Mouse (Mus musculus) heart, embryonic 15.5 days (tissue): Measurements from ENCODE around the gene Stk19. TPM values are rescaled to one million over a fixed set of nuclear protein-coding genes. Genes with fewer than 3 reads are reported as not detected.
A peak's percentile ranks its signal among the peaks of the same experiment; 100 is the strongest.
"Not testable (repeated sequence)": the region's sequence is repeated elsewhere in the genome, so short reads cannot be mapped to it uniquely, and the experiment has no call there.

ENCODE experiments used
- ATAC-seq: fragments of 200-750 bp; cut with Nextera tagmentation; replicated peaks from 2 replicates; pipeline ENCODE4 v1.8.0; 2017; ENCODE audit warnings: low read depth, moderate TSS enrichment; ENCODE audit not compliant: insufficient number of reproducible peaks, insufficient read depth, low FRiP score
- H3K27ac ChIP-seq: fragments of 300-500 bp; sonication (generic); 2 replicates; pipeline ENCODE4 v1.5.1; 2015; ENCODE audit warnings: mild to moderate bottlenecking, inconsistent platforms
- H3K27me3 ChIP-seq: fragments of 300-500 bp; sonication (generic); 2 replicates; pipeline ENCODE4 v1.6.1; 2015; ENCODE audit warnings: inconsistent platforms
- H3K36me3 ChIP-seq: fragments of 300-500 bp; sonication (generic); 2 replicates; pipeline ENCODE4 v1.6.1; 2015; ENCODE audit warnings: mild to moderate bottlenecking, inconsistent platforms
- H3K4me1 ChIP-seq: fragments of 300-500 bp; sonication (generic); replicated peaks from 2 replicates; pipeline ENCODE4 v1.6.1; 2015; ENCODE audit warnings: inconsistent platforms
- H3K4me2 ChIP-seq: fragments of 300-500 bp; sonication (generic); 2 replicates; pipeline ENCODE4 v1.6.1; 2015; ENCODE audit warnings: inconsistent platforms, mild to moderate bottlenecking, moderate library complexity
- H3K4me3 ChIP-seq: fragments of 300-500 bp; sonication (generic); 2 replicates; pipeline ENCODE4 v1.5.1; 2015; ENCODE audit warnings: mild to moderate bottlenecking, inconsistent platforms
- H3K9ac ChIP-seq: fragments of 300-500 bp; sonication (generic); 2 replicates; pipeline ENCODE4 v1.6.1; 2015; ENCODE audit warnings: mild to moderate bottlenecking, inconsistent platforms
- H3K9me3 ChIP-seq: fragments of 300-500 bp; sonication (generic); replicated peaks from 2 replicates; pipeline ENCODE4 v1.6.1; 2016; ENCODE audit warnings: inconsistent platforms
- WGBS: fragments of 180-500 bp; shearing (Covaris S2); methylation state at CpG from one replicate; pipeline ENCODE4 v1.1.7; 2015; ENCODE audit warnings: mixed read lengths; 5-methylcytosine and 5-hydroxymethylcytosine counted together
- polyA plus RNA-seq: library from polyadenylated mRNA; unstranded; fragments of >200 nt; fragmentation: Nextera tagmentation; extraction: Ambion mirVana; gene quantifications from 2 replicates; pipeline ENCODE4 v1.2.1, GENCODE M21; 2015

The Stk19 gene
- polyA plus RNA-seq, 1 experiment from 2014 or later, result 19.4 TPM

GRCm38 (mm10) chr17:34804871-34805562 lies 31.7 kb downstream of the Stk19 start:
- H3K4me2 ChIP-seq, result no peak overlapping the region
- H3K4me3 ChIP-seq, result no peak overlapping the region
- H3K4me1 ChIP-seq, result no peaks in the 10 kb centered on the region
- peaks cover 3% of the 10 kb centered on the region; the same call in 1 of the 2 replicates for H3K9me3 ChIP-seq
- ATAC-seq, result 0 out of 2 replicates have a peak, but pooled peaks have one; percentile 27
- no peaks in the 10 kb centered on the region for H3K27me3 ChIP-seq
- no peak overlapping the region for H3K27ac ChIP-seq
- no peaks in the 10 kb centered on the region for H3K36me3 ChIP-seq
- no peak overlapping the region for H3K9ac ChIP-seq
- WGBS, result 70% methylated on average over 6 of the region's 6 CpGs

DNA sequence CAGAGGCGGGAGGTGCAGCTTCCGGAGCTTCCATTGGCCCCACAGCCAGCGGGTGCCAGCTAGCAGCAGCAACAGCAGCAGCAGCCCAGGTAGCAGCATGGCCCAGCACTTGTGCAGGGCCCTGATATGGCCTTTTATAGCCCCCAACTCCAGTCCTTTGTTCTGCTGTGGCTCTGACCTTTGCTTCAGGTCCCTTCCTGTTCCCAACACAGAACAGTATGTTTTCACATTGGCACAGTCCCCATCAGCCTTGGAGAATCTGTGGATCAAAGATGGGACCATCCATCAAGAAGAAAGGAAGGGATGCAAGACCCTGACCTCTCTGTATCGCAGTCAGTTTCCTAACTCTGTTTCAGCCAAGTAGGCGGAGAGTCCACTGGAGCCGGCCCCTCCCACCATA lies 32.4 kb downstream of the Stk19 start, which contains the start of gene Cyp21a1:
Cyp21a1 (minus strand) TSS at position 261 of the 400 bp plus-strand sequence.
- not testable (repeated sequence) for ATAC-seq, H3K9me3 ChIP-seq, H3K27ac ChIP-seq, H3K4me2 ChIP-seq, H3K4me3 ChIP-seq, H3K36me3 ChIP-seq, H3K4me1 ChIP-seq, H3K27me3 ChIP-seq, H3K9ac ChIP-seq
- WGBS, result 78% methylated on average over 6 of the region's 6 CpGs

DNA sequence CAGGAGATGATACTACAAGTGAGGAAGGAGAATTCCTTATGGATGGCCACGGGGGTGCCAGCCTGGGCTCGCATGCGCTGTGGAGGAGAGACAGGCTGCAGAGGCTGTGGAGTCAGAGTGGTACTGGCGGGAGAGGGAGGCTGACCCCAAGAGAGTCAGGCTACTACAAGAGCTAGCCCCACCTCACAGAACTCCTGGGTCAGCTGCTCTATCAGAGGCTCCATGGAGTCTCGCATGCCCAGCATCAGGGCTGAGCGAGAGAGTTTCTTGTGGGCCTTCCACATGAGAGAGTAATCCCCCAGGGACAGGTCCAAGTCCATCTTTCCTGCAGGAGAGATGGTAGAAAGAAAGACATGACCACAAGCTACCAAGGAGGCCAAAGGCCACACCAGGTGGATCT lies 33.4 kb downstream of the Stk19 start:
- H3K4me1 ChIP-seq, ATAC-seq, H3K9me3 ChIP-seq, H3K27me3 ChIP-seq, H3K36me3 ChIP-seq, H3K4me2 ChIP-seq, H3K4me3 ChIP-seq, H3K27ac ChIP-seq, H3K9ac ChIP-seq: not testable (repeated sequence)
- WGBS, result 85% methylated on average over 6 of the region's 6 CpGs

DNA sequence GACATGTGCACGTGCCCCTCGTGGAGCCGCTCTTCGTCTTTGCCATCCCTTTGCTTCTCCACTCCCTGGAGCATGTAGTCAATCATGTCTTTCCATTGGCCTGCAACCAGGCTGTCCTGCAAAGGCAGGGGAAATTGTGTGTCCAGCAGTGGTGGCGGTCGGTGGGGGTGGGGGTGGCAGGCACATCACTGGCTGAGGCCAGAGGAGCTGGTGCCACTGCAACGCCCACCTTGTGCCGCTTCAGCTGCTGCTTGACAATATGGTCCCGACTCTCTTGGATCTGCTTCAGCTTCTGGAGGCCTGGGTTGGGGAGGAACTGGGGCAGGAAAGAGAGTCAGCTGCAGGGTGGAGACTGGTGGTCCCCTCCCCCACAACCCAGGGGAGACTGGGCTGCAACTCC lies 34.0 kb downstream of the Stk19 start:
- H3K4me1 ChIP-seq, H3K36me3 ChIP-seq, H3K4me2 ChIP-seq, H3K9me3 ChIP-seq, ATAC-seq, H3K9ac ChIP-seq, H3K27me3 ChIP-seq, H3K4me3 ChIP-seq, H3K27ac ChIP-seq: not testable (repeated sequence)
- WGBS, result 86% methylated on average over 9 of the region's 9 CpGs

- 86% methylated on average over 16 of the region's 16 CpGs for WGBS
- H3K4me1 ChIP-seq, H3K27me3 ChIP-seq, H3K9ac ChIP-seq, H3K9me3 ChIP-seq, H3K4me2 ChIP-seq, H3K4me3 ChIP-seq, H3K27ac ChIP-seq, H3K36me3 ChIP-seq, ATAC-seq: not testable (repeated sequence)
These were observed 35.9 kb downstream of the Stk19 start for GRCm38 (mm10) chr17:34800781-34801305.

DNA sequence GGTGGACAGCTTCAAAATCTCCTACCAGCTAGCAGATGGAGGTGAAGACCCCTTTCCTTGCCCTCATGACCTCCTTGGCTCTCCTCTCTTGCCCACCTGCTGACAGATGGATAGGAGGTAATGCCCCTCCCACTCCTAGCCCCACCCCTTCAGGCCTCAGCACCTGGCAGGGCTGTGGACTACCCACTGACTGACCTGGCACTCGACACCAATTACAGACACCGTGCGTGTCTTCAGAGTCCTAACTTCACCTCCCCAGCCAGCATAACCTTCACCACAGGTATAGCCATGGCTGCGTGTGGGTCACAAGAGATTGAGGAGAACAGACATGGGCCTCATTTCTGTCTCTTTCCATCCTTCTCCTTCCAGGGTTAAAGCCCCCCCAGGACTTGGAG lies 37.2 kb downstream of the Stk19 start:
- no peaks in the 10 kb centered on the region for H3K9me3 ChIP-seq
- no peak overlapping the region for H3K27ac ChIP-seq
- H3K27me3 ChIP-seq, result no peaks in the 10 kb centered on the region
- no peaks in the 10 kb centered on the region for H3K36me3 ChIP-seq
- 84% methylated on average over 4 of the region's 4 CpGs for WGBS
- H3K4me1 ChIP-seq, result no peaks in the 10 kb centered on the region
- H3K4me2 ChIP-seq, result no peak overlapping the region
- ATAC-seq, result no peak
- H3K9ac ChIP-seq, result no peak overlapping the region
- no peak overlapping the region for H3K4me3 ChIP-seq

- no peak for ATAC-seq
These were observed 37.7 kb downstream of the Stk19 start for GRCm38 (mm10) chr17:34798866-34799530.

GRCm38 (mm10) chr17:34798071-34798470 lies 38.7 kb downstream of the Stk19 start:
- H3K36me3 ChIP-seq, H3K9me3 ChIP-seq: not testable (repeated sequence)
- 77% methylated on average over 6 of the region's 7 CpGs for WGBS

More at GRCm38 (mm10) chr17:34798866-34799530, 37.7 kb downstream of the Stk19 start:
- Histone ChIP-seq H3K9me3 (no peaks in the 10 kb centered on the region), H3K27me3 (no peaks in the 10 kb centered on the region), H3K4me2 (no peak overlapping the region), H3K9ac (no peak overlapping the region), H3K27ac (no peak overlapping the region), H3K4me1 (no peaks in the 10 kb centered on the region), H3K36me3 (no peaks in the 10 kb centered on the region), H3K4me3 (no peak overlapping the region)
- 88% methylated on average over 17 of the region's 17 CpGs for WGBS

DNA sequence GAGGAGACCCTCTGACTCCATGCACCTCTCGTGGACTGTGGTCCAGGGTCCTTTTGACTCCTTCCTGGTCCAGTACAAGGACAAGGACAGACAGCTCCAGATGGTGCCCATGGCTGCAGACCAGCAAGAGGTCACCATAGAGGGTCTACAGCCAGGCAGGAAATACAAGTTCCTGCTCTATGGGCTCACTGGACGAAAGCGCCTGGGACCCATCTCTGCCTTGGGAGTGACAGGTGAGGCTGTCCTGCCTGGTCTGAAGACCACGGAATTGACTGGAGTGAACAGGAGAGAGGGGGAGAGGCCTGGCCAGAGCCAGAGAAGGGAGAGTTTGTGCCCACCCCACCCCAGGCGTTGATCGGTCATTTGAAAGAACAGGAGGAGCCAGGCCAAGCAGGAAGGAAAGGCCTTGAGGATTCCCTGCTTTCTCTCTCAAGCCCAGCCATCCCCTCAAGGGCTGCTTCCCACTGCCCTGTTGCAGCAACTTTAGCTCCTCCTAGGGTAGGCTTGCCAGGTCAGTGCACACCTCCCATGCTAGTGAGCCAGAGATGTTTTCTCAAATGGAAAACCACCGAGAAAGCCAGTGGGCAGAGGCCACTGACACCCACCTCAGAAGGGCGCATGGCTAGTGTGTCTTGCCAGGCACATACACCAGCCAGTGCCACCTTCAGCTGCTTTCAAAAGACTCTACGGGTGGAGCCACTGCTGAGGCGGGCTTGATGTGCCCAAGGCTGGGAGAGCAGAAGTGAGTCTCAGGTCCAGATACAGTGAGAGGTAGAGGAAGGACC lies 39.3 kb downstream of the Stk19 start:
- H3K9me3 ChIP-seq, H3K27ac ChIP-seq, ATAC-seq, H3K27me3 ChIP-seq, H3K9ac ChIP-seq, H3K4me1 ChIP-seq, H3K36me3 ChIP-seq, H3K4me3 ChIP-seq, H3K4me2 ChIP-seq: not testable (repeated sequence)
- 82% methylated on average over 10 of the region's 10 CpGs for WGBS

More at GRCm38 (mm10) chr17:34798071-34798470, 38.7 kb downstream of the Stk19 start:
- H3K4me1 ChIP-seq, H3K4me2 ChIP-seq, H3K9ac ChIP-seq, H3K4me3 ChIP-seq, H3K27me3 ChIP-seq, ATAC-seq, H3K27ac ChIP-seq: not testable (repeated sequence)

DNA sequence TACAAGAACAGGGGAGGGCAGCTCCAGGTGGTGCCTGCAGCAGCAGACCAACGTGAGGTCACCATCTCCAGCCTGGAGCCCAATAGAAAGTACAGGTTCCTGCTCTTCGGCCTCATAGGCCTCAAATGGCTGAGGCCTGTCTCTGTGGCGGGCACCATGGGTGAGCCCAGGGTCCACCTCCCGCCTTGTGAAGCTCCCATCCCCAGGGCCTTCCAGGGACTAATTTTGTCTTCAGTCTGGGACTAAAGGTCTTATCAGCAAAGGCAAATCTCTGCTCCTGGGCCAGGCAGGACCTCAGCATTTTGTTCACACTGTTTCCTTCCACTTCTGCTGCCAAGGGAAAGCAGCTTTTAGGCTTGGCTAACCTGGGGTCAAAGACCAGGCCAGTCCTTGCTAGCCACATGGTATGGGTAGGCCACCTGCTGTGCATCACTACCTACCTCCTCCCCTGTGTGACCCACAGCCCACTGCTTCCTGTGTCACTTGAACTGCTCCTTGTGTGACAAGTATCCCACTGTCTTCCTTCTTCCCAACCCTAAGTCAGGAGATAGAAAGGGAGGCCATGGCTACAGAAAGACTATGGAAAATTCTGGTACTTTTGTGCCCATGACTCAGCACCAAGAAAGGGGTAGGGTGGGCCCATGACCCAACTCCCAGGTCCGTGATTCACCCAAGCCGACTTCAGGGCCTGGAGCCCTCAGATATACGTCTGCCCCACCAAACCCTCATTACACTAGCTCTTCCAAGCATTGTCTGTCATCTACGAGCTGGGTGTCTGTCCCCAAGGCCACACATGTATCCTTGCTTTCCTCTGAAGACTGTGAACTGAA lies 40.2 kb downstream of the Stk19 start:
- ATAC-seq, result no peak
- H3K9me3 ChIP-seq, result no peaks in the 10 kb centered on the region
- H3K4me1 ChIP-seq, result no peaks in the 10 kb centered on the region
- H3K4me2 ChIP-seq, result no peak overlapping the region
- H3K9ac ChIP-seq, result no peak overlapping the region
- H3K27ac ChIP-seq, result no peak overlapping the region
- no peaks in the 10 kb centered on the region for H3K36me3 ChIP-seq
- no peak overlapping the region for H3K4me3 ChIP-seq
- WGBS, result 78% methylated on average over 8 of the region's 8 CpGs
- no peaks in the 10 kb centered on the region for H3K27me3 ChIP-seq

DNA sequence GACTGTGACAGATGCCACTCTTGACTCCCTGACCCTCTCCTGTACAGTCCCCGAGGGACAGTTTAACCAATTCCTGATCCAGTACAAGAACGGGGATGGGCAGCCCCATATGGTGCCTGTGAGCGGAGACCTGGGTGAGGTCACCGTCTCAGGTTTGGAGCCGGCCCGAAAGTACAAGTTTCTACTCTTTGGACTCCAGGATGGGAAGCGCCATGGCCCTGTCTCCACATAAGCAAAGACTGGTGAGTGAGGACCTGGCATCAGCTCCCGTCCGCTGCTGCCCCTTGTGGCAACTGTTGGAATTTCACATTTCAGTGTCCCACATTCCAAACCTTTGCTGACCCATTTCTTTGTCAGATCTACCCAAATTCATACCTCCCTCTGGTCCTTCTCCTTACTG lies 41.1 kb downstream of the Stk19 start:
- no peak overlapping the region for H3K9ac ChIP-seq
- no peak overlapping the region for H3K27ac ChIP-seq
- no peaks in the 10 kb centered on the region for H3K36me3 ChIP-seq
- H3K27me3 ChIP-seq, result no peaks in the 10 kb centered on the region
- 59% methylated on average over 9 of the region's 9 CpGs for WGBS
- no peak overlapping the region for H3K4me3 ChIP-seq
- no peak for ATAC-seq
- H3K9me3 ChIP-seq, result no peaks in the 10 kb centered on the region
- H3K4me2 ChIP-seq, result no peak overlapping the region
- H3K4me1 ChIP-seq, result no peaks in the 10 kb centered on the region
